In genomic region chr3:34521357-34522053, GRCm38 (mm10) we compare ENCODE assay signal across 29 mouse cellular contexts.
DNase-seq lines count a peak whose midpoint lies in the region; ATAC-seq and TF ChIP-seq lines count a peak whose summit lies in the region.
"Had no signal": no experiment of that assay in that cellular context is flagged by ENCODE, and none has a peak within 500 bp of the region (broad histone marks: within the 10 kb centered on the region; RNA-seq: fewer than 3 reads in every experiment).

No protein-coding gene starts in this region.

- ATAC-seq in midbrain, postnatal 0 days (ENCODE audit: low FRiP score), result no peak
- peak; percentile 77; the same call in 1 of the 2 replicates for ATAC-seq in forebrain, embryonic 14.5 days
- peak; percentile 45; the same call in 1 of the 2 replicates for ATAC-seq in hindbrain, embryonic 16.5 days
- ATAC-seq in midbrain, embryonic 15.5 days (replicated peaks), result peak; percentile 78
- ATAC-seq: activated CD4-positive, CD25-positive, alpha-beta regulatory T cell, adult 4 months; liver, embryonic 12.5 days; liver, postnatal 0 days had no signal

- peaks cover 22% of the 10 kb centered on the region for H3K4me1 ChIP-seq in midbrain, embryonic 10.5 days
- no peaks in the 10 kb centered on the region for H3K4me1 ChIP-seq in midbrain, postnatal 0 days (ENCODE audit: insufficient read depth, low read length)
- peaks cover 6% of the 10 kb centered on the region; the same call in 1 of the 2 replicates for H3K4me1 ChIP-seq in forebrain, embryonic 14.5 days (ENCODE audit: control insufficient read depth, insufficient read depth, low read length)
- H3K4me1 ChIP-seq in hindbrain, embryonic 16.5 days (ENCODE audit: control insufficient read depth, insufficient read depth, low read depth, low read length), result no peaks in the 10 kb centered on the region
- peaks cover 5% of the 10 kb centered on the region; the same call in 1 of the 2 replicates for H3K4me1 ChIP-seq in midbrain, embryonic 15.5 days
- H3K4me1 ChIP-seq: embryonic facial prominence, embryonic 10.5 days; embryonic facial prominence, embryonic 15.5 days; heart, embryonic 13.5 days; kidney, embryonic 15.5 days; limb, embryonic 13.5 days; liver, embryonic 12.5 days had no signal

- no peak for TF ChIP-seq CTCF in midbrain, postnatal 0 days (IDR thresholded peaks at IDR 0.05)

- H3K9me3 ChIP-seq in midbrain, embryonic 10.5 days (replicated peaks), result peaks cover 12% of the 10 kb centered on the region
- H3K9me3 ChIP-seq in midbrain, postnatal 0 days (ENCODE audit: low read length), result peaks cover 8% of the 10 kb centered on the region; the same call in 1 of the 2 replicates
- H3K9me3 ChIP-seq in forebrain, embryonic 14.5 days (replicated peaks; ENCODE audit: control insufficient read depth, low read length), result peaks cover 5% of the 10 kb centered on the region
- H3K9me3 ChIP-seq in hindbrain, embryonic 16.5 days (ENCODE audit: control insufficient read depth, low read length), result peaks cover 5% of the 10 kb centered on the region
- no peaks in the 10 kb centered on the region; the same call in 1 of the 2 replicates for H3K9me3 ChIP-seq in midbrain, embryonic 15.5 days
- H3K9me3 ChIP-seq: kidney, embryonic 15.5 days; liver, embryonic 12.5 days had no signal

- H3K36me3 ChIP-seq in midbrain, embryonic 10.5 days, result no peaks in the 10 kb centered on the region
- no peaks in the 10 kb centered on the region for H3K36me3 ChIP-seq in midbrain, postnatal 0 days (ENCODE audit: insufficient read depth, low read length)
- H3K36me3 ChIP-seq in forebrain, embryonic 14.5 days (ENCODE audit: control insufficient read depth, insufficient read depth, low read length), result no peaks in the 10 kb centered on the region
- H3K36me3 ChIP-seq in hindbrain, embryonic 16.5 days (ENCODE audit: control insufficient read depth, insufficient read depth, low read length), result no peaks in the 10 kb centered on the region
- H3K36me3 ChIP-seq in midbrain, embryonic 15.5 days (replicated peaks), result no peaks in the 10 kb centered on the region
- H3K36me3 ChIP-seq: embryonic facial prominence, embryonic 10.5 days; embryonic facial prominence, embryonic 15.5 days; heart, embryonic 13.5 days; kidney, embryonic 15.5 days; limb, embryonic 13.5 days; liver, embryonic 12.5 days had no signal

- 76% methylated on average over 14 of the region's 14 CpGs for WGBS in midbrain, embryonic 10.5 days
- 53% methylated on average over 14 of the region's 14 CpGs for WGBS in midbrain, postnatal 0 days
- WGBS in forebrain, embryonic 14.5 days, result 61% methylated on average over 14 of the region's 14 CpGs
- 72% methylated on average over 14 of the region's 14 CpGs for WGBS in hindbrain, embryonic 16.5 days
- 53% methylated on average over 14 of the region's 14 CpGs for WGBS in midbrain, embryonic 15.5 days

- H3K27ac ChIP-seq in midbrain, embryonic 10.5 days (replicated peaks), result no peak overlapping the region
- H3K27ac ChIP-seq in midbrain, postnatal 0 days (ENCODE audit: low read depth, low read length), result no peak overlapping the region
- no peak overlapping the region for H3K27ac ChIP-seq in forebrain, embryonic 14.5 days (ENCODE audit: low read depth, low read length)
- H3K27ac ChIP-seq in hindbrain, embryonic 16.5 days (ENCODE audit: low read depth, low read length), result no peak overlapping the region
- no peak overlapping the region for H3K27ac ChIP-seq in midbrain, embryonic 15.5 days
- H3K27ac ChIP-seq: embryonic facial prominence, embryonic 10.5 days; embryonic facial prominence, embryonic 15.5 days; heart, embryonic 13.5 days; kidney, embryonic 15.5 days; limb, embryonic 13.5 days; liver, embryonic 12.5 days; stomach, postnatal 0 days had no signal

- H3K4me3 ChIP-seq in midbrain, embryonic 10.5 days, result no peak overlapping the region
- H3K4me3 ChIP-seq in midbrain, postnatal 0 days (ENCODE audit: low read depth, low read length), result no peak overlapping the region
- H3K4me3 ChIP-seq in forebrain, embryonic 14.5 days (ENCODE audit: low read depth, low read length), result no peak overlapping the region
- no peak overlapping the region for H3K4me3 ChIP-seq in hindbrain, embryonic 16.5 days (ENCODE audit: low read length)
- H3K4me3 ChIP-seq in midbrain, embryonic 15.5 days, result no peak overlapping the region
- H3K4me3 ChIP-seq: embryonic facial prominence, embryonic 10.5 days; embryonic facial prominence, embryonic 15.5 days; heart, embryonic 13.5 days; kidney, embryonic 15.5 days; limb, embryonic 13.5 days; liver, embryonic 12.5 days had no signal

- peak; percentile 15 for DNase-seq in midbrain, embryonic 10.5 days (ENCODE audit: low spot score)
- DNase-seq in midbrain, postnatal 0 days (ENCODE audit: low spot score), result no peak
- DNase-seq in forebrain, embryonic 14.5 days (ENCODE audit: low spot score), result peak; percentile 63
- no peak for DNase-seq in adrenal gland, postnatal 4 days (ENCODE audit: low spot score in 2 of 2)
- DNase-seq in gastrocnemius, adult 18-20 months (ENCODE audit: low spot score), result no peak
- DNase-seq in urinary bladder, postnatal 36 days (ENCODE audit: low spot score in 2 of 2), result no peak
- DNase-seq: adrenal gland, adult 2 months; adrenal gland, postnatal 36 days; B cell, adult 2 months; cerebellum, adult 8-10 months; cerebellum, postnatal 25 days; heart, postnatal 10 days; kidney, adult 18-20 months; kidney, postnatal 25 days; liver, postnatal 0 days; lung, postnatal 36 days; right cerebral cortex, postnatal 4 days; thymus, adult 2 months; thymus, postnatal 4 days had no signal

- H3K9ac ChIP-seq in midbrain, postnatal 0 days (replicated peaks; ENCODE audit: low read length, poor library complexity, severe bottlenecking), result no peak overlapping the region
- no peak overlapping the region for H3K9ac ChIP-seq in forebrain, embryonic 14.5 days (ENCODE audit: low read length)
- H3K9ac ChIP-seq in hindbrain, embryonic 16.5 days (ENCODE audit: low read depth, low read length), result no peak overlapping the region
- H3K9ac ChIP-seq in midbrain, embryonic 15.5 days, result no peak overlapping the region
- H3K9ac ChIP-seq: embryonic facial prominence, embryonic 15.5 days; heart, embryonic 13.5 days; kidney, embryonic 15.5 days; limb, embryonic 13.5 days; liver, embryonic 12.5 days; liver, postnatal 0 days had no signal

- H3K27me3 ChIP-seq in midbrain, embryonic 10.5 days (ENCODE audit: low read depth, poor library complexity, severe bottlenecking), result peaks cover 5% of the 10 kb centered on the region; the same call in 1 of the 2 replicates
- no peaks in the 10 kb centered on the region for H3K27me3 ChIP-seq in midbrain, postnatal 0 days (ENCODE audit: insufficient read depth, low read length)
- H3K27me3 ChIP-seq in forebrain, embryonic 14.5 days (replicated peaks; ENCODE audit: control insufficient read depth, insufficient read depth, low read length), result no peaks in the 10 kb centered on the region
- H3K27me3 ChIP-seq in hindbrain, embryonic 16.5 days (replicated peaks; ENCODE audit: control insufficient read depth, insufficient read depth, low read length), result no peaks in the 10 kb centered on the region
- no peaks in the 10 kb centered on the region for H3K27me3 ChIP-seq in midbrain, embryonic 15.5 days (replicated peaks)
- H3K27me3 ChIP-seq: embryonic facial prominence, embryonic 15.5 days; heart, embryonic 13.5 days; kidney, embryonic 15.5 days; liver, embryonic 12.5 days had no signal

- no peak overlapping the region for H3K4me2 ChIP-seq in midbrain, postnatal 0 days (ENCODE audit: low read depth, low read length, poor library complexity, severe bottlenecking)
- H3K4me2 ChIP-seq in forebrain, embryonic 14.5 days (ENCODE audit: low read length), result no peak overlapping the region
- H3K4me2 ChIP-seq in hindbrain, embryonic 16.5 days (ENCODE audit: low read length), result no peak overlapping the region
- no peak overlapping the region for H3K4me2 ChIP-seq in midbrain, embryonic 15.5 days
- H3K4me2 ChIP-seq: embryonic facial prominence, embryonic 15.5 days; heart, embryonic 13.5 days; kidney, embryonic 15.5 days; limb, embryonic 13.5 days; liver, embryonic 12.5 days had no signal

Comparison
In these comparisons a context has a peak if more than half of its experiments do, and no peak if none do; other contexts are left out.
1. DNase-seq: peak in midbrain, embryonic 10.5 days (single experiment) and forebrain, embryonic 14.5 days (single experiment); none in midbrain, postnatal 0 days (single experiment), adrenal gland, postnatal 4 days (0 of 2), gastrocnemius, adult 18-20 months (single experiment) and urinary bladder, postnatal 36 days (0 of 2).